Mouse (Mus musculus): ENCODE measurements at regions not wholly inside any gene's neighbourhood (a gene's known extent, or its start where the extent isn't known, plus 50 kb on each side); places are given as distances from the start of the nearest gene placed in this dataset.
A peak's percentile ranks its signal among the peaks of the same experiment; 100 is the strongest.

- no peak for DNase-seq (ENCODE audit: low read depth, low spot score)
Measured at GRCm38 (mm10) chr17:76205082-76205481, 653.3 kb upstream of the Fam98a start.

GRCm38 (mm10) chr17:76184813-76185212 is 633.1 kb upstream of the Fam98a start:
- DNase-seq (ENCODE audit: low read depth, low spot score): no peak

GRCm38 (mm10) chr17:76136660-76137495 is 585.1 kb upstream of the Fam98a start:
- DNase-seq (ENCODE audit: low read depth, low spot score): no peak

GRCm38 (mm10) chr17:76134030-76134429 is 582.3 kb upstream of the Fam98a start:
- DNase-seq (ENCODE audit: low read depth, low spot score): no peak

- DNase-seq (ENCODE audit: low read depth, low spot score): no peak
Measured at GRCm38 (mm10) chr17:76125260-76125659, 573.5 kb upstream of the Fam98a start.

- DNase-seq (ENCODE audit: low read depth, low spot score): peak; percentile 97
Measured at GRCm38 (mm10) chr17:76111315-76112195, 559.8 kb upstream of the Fam98a start.

GRCm38 (mm10) chr17:76110856-76111255 is 559.1 kb upstream of the Fam98a start:
- peak; percentile 22 for DNase-seq (ENCODE audit: low read depth, low spot score)

GRCm38 (mm10) chr17:76083536-76083935 is 531.8 kb upstream of the Fam98a start:
- peak; percentile 59 for DNase-seq (ENCODE audit: low read depth, low spot score)

- no peak for DNase-seq (ENCODE audit: low read depth, low spot score)
Measured at GRCm38 (mm10) chr17:76081780-76082179, 530.0 kb upstream of the Fam98a start.

GRCm38 (mm10) chr17:76046438-76046837 is 494.7 kb upstream of the Fam98a start:
- no peak for DNase-seq (ENCODE audit: low read depth, low spot score)

- DNase-seq (ENCODE audit: low read depth, low spot score): no peak
Measured at GRCm38 (mm10) chr17:76032710-76033109, 481.0 kb upstream of the Fam98a start.

- no peak for DNase-seq (ENCODE audit: low read depth, low spot score)
Measured at GRCm38 (mm10) chr17:76008011-76008410, 456.3 kb upstream of the Fam98a start.

- peak; percentile 9 for DNase-seq (ENCODE audit: low read depth, low spot score)
Measured at GRCm38 (mm10) chr17:76002836-76003235, 451.1 kb upstream of the Fam98a start.

GRCm38 (mm10) chr17:75961371-75961770 is 409.6 kb upstream of the Fam98a start:
- DNase-seq (ENCODE audit: low read depth, low spot score): no peak

GRCm38 (mm10) chr17:75936686-75937380 is 385.1 kb upstream of the Fam98a start:
- DNase-seq (ENCODE audit: low read depth, low spot score): no peak

GRCm38 (mm10) chr17:75931022-75931421 is 379.3 kb upstream of the Fam98a start:
- peak; percentile 55 for DNase-seq (ENCODE audit: low read depth, low spot score)

GRCm38 (mm10) chr17:75920240-75920639 is 368.5 kb upstream of the Fam98a start:
- no peak for DNase-seq (ENCODE audit: low read depth, low spot score)

GRCm38 (mm10) chr17:75917020-75917419 is 365.3 kb upstream of the Fam98a start:
- no peak for DNase-seq (ENCODE audit: low read depth, low spot score)

- DNase-seq (ENCODE audit: low read depth, low spot score): no peak
Measured at GRCm38 (mm10) chr17:75916590-75916989, 364.8 kb upstream of the Fam98a start.

GRCm38 (mm10) chr17:75915256-75915655 is 363.5 kb upstream of the Fam98a start:
- DNase-seq (ENCODE audit: low read depth, low spot score): no peak

GRCm38 (mm10) chr17:75907085-75907484 is 355.3 kb upstream of the Fam98a start:
- DNase-seq (ENCODE audit: low read depth, low spot score): no peak

- no peak for DNase-seq (ENCODE audit: low read depth, low spot score)
Measured at GRCm38 (mm10) chr17:75906643-75907042, 354.9 kb upstream of the Fam98a start.
